Mouse (Mus musculus): Measurements from ENCODE around the gene Slc16a13. TPM values are rescaled to one million over a fixed set of nuclear protein-coding genes. Genes with fewer than 3 reads are reported as not detected.
"Not testable (repeated sequence)": the region's sequence is repeated elsewhere in the genome, so short reads cannot be mapped to it uniquely, and the experiment has no call there.

Slc16a13 gene
- polyA plus RNA-seq, 1 experiment from 2014 or later = 16.1 TPM

GRCm38 (mm10) chr11:70171847-70172246 lies 49.0 kb downstream of the Slc16a13 start:
- Histone ChIP-seq H3K9me3 (0 out of 2 replicates have a peak, but pooled peaks cover 4% of the 10 kb centered on the region), H3K4me3 (no peak overlapping the region), H3K4me1 (peaks cover 5% of the 10 kb centered on the region), H3K27ac (no peak overlapping the region), H3K36me3 (replicated peaks) (no peaks in the 10 kb centered on the region), H3K27me3 (ENCODE audit: poor library complexity, severe bottlenecking) (no peaks in the 10 kb centered on the region)
- DNase-seq (ENCODE audit: extremely low spot score, low spot score) = no peak
- 58% methylated on average over 3 of the region's 3 CpGs for WGBS

GRCm38 (mm10) chr11:70171181-70171580 lies 49.7 kb downstream of the Slc16a13 start:
- H3K4me3 ChIP-seq = no peak overlapping the region
- no peak for DNase-seq (ENCODE audit: extremely low spot score, low spot score)
- H3K36me3 ChIP-seq (replicated peaks) = no peaks in the 10 kb centered on the region
- 0 out of 2 replicates have a peak, but pooled peaks cover 4% of the 10 kb centered on the region for H3K9me3 ChIP-seq
- WGBS = 83% methylated on average over 7 of the region's 7 CpGs
- peaks cover 5% of the 10 kb centered on the region for H3K4me1 ChIP-seq
- H3K27me3 ChIP-seq (ENCODE audit: poor library complexity, severe bottlenecking) = no peaks in the 10 kb centered on the region
- no peak overlapping the region for H3K27ac ChIP-seq

- H3K4me3 ChIP-seq = no peak overlapping the region
- no peaks in the 10 kb centered on the region for H3K27me3 ChIP-seq (ENCODE audit: poor library complexity, severe bottlenecking)
- no peak for DNase-seq (ENCODE audit: extremely low spot score, low spot score)
- 84% methylated on average over 7 of the region's 7 CpGs for WGBS
- H3K4me1 ChIP-seq = peaks cover 5% of the 10 kb centered on the region
- H3K9me3 ChIP-seq = no peaks in the 10 kb centered on the region
- H3K36me3 ChIP-seq (replicated peaks) = no peaks in the 10 kb centered on the region
- no peak overlapping the region for H3K27ac ChIP-seq
These were observed 50.6 kb downstream of the Slc16a13 start for GRCm38 (mm10) chr11:70170291-70170690.

- not testable (repeated sequence) for H3K36me3 ChIP-seq (replicated peaks); H3K27me3 ChIP-seq (ENCODE audit: poor library complexity, severe bottlenecking); H3K9me3 ChIP-seq; DNase-seq (ENCODE audit: extremely low spot score, low spot score); H3K4me1 ChIP-seq; H3K27ac ChIP-seq; H3K4me3 ChIP-seq
- WGBS = 95% methylated on average over 7 of the region's 7 CpGs
These were observed 51.4 kb downstream of the Slc16a13 start for GRCm38 (mm10) chr11:70169471-70169870.

GRCm38 (mm10) chr11:70168136-70168535 lies 52.7 kb downstream of the Slc16a13 start:
- H3K4me3 ChIP-seq = no peak overlapping the region
- WGBS = 72% methylated on average over 7 of the region's 7 CpGs
- no peak for DNase-seq (ENCODE audit: extremely low spot score, low spot score)
- H3K9me3 ChIP-seq = no peaks in the 10 kb centered on the region
- peaks cover 5% of the 10 kb centered on the region for H3K4me1 ChIP-seq
- no peaks in the 10 kb centered on the region for H3K36me3 ChIP-seq (replicated peaks)
- no peak overlapping the region for H3K27ac ChIP-seq
- no peaks in the 10 kb centered on the region for H3K27me3 ChIP-seq (ENCODE audit: poor library complexity, severe bottlenecking)

MicroRNAs within 50 kb of the gene (microRNA counts, 519-probe panel; counts per million panel counts)
- microRNA mmu-miR-195 (341 counts per million, percentile 65 among the panel's probes with 10 or more counts), microRNA mmu-miR-497 (341 counts per million, percentile 65 among the panel's probes with 10 or more counts)

Small RNAs within 50 kb of the gene (microRNA-seq; reads per million reads assigned to microRNA genes)
- gene Mir195a (307 reads per million, percentile 60 among the genes with 10 or more reads in this experiment), gene Mir497 (not detected), gene Mir497b (not detected)

Other genes with a start within 250 kb of the Slc16a13 start
- 21.5 and 23.4 TPM in 2 replicates for gene Ctdnep1, start 239.9 kb downstream of the Slc16a13 start, polyA plus RNA-seq (2016; fragmentation: Nextera tagmentation; extraction: Ambion mirVana)
- gene Elp5, start 238.5 kb downstream of the Slc16a13 start, polyA plus RNA-seq (2016; fragmentation: Nextera tagmentation; extraction: Ambion mirVana) = 159 TPM in 2 replicates
- gene Gabarap, start 229.9 kb downstream of the Slc16a13 start, polyA plus RNA-seq (2016; fragmentation: Nextera tagmentation; extraction: Ambion mirVana) = 318 and 331 TPM in 2 replicates
- 94.5 and 96.2 TPM in 2 replicates for gene Phf23, start 225.3 kb downstream of the Slc16a13 start, polyA plus RNA-seq (2016; fragmentation: Nextera tagmentation; extraction: Ambion mirVana)
- gene Dvl2, start 220.5 kb downstream of the Slc16a13 start, polyA plus RNA-seq (2016; fragmentation: Nextera tagmentation; extraction: Ambion mirVana) = 44.3 and 51.6 TPM in 2 replicates
- gene Acadvl, start 205.7 kb downstream of the Slc16a13 start, polyA plus RNA-seq (2016; fragmentation: Nextera tagmentation; extraction: Ambion mirVana) = 41.0 and 44.1 TPM in 2 replicates
- 13.8 and 15.5 TPM in 2 replicates for gene Dlg4, start 204.1 kb downstream of the Slc16a13 start, polyA plus RNA-seq (2016; fragmentation: Nextera tagmentation; extraction: Ambion mirVana)
- gene Asgr1, start 167.0 kb downstream of the Slc16a13 start, polyA plus RNA-seq (2016; fragmentation: Nextera tagmentation; extraction: Ambion mirVana) = 0.71 and 1.2 TPM in 2 replicates
- not detected in 2 replicates for gene Asgr2, start 128.4 kb downstream of the Slc16a13 start, polyA plus RNA-seq (2016; fragmentation: Nextera tagmentation; extraction: Ambion mirVana)
- not detected in 2 replicates for gene Mgl2, start 90.7 kb downstream of the Slc16a13 start, polyA plus RNA-seq (2016; fragmentation: Nextera tagmentation; extraction: Ambion mirVana)
- gene Clec10a, start 64.9 kb downstream of the Slc16a13 start, polyA plus RNA-seq (2016; fragmentation: Nextera tagmentation; extraction: Ambion mirVana) = not detected in 2 replicates
- 0.79 and 1.2 TPM in 2 replicates for gene Slc16a11, start 8.3 kb downstream of the Slc16a13 start, polyA plus RNA-seq (2016; fragmentation: Nextera tagmentation; extraction: Ambion mirVana)
- 4.5 and 4.7 TPM in 2 replicates for gene Bcl6b, start 8.7 kb upstream of the Slc16a13 start, polyA plus RNA-seq (2016; fragmentation: Nextera tagmentation; extraction: Ambion mirVana)
- 227 TPM in 2 replicates for gene 0610010K14Rik, start 16.9 kb upstream of the Slc16a13 start, polyA plus RNA-seq (2016; fragmentation: Nextera tagmentation; extraction: Ambion mirVana)
- 7.9 and 10.1 TPM in 2 replicates for gene Gm21988, start 18.8 kb upstream of the Slc16a13 start, polyA plus RNA-seq (2016; fragmentation: Nextera tagmentation; extraction: Ambion mirVana)
- 83.9 and 92.7 TPM in 2 replicates for gene Rnasek, start 18.8 kb upstream of the Slc16a13 start, polyA plus RNA-seq (2016; fragmentation: Nextera tagmentation; extraction: Ambion mirVana)
- gene Alox12, start 34.3 kb upstream of the Slc16a13 start, polyA plus RNA-seq (2016; fragmentation: Nextera tagmentation; extraction: Ambion mirVana) = 2.5 and 2.7 TPM in 2 replicates
- gene Alox12e, start 101.6 kb upstream of the Slc16a13 start, polyA plus RNA-seq (2016; fragmentation: Nextera tagmentation; extraction: Ambion mirVana) = not detected in 2 replicates
- gene Alox15, start 131.0 kb upstream of the Slc16a13 start, polyA plus RNA-seq (2016; fragmentation: Nextera tagmentation; extraction: Ambion mirVana) = 0.10 and 0.29 TPM in 2 replicates
- gene Pelp1, start 189.0 kb upstream of the Slc16a13 start, polyA plus RNA-seq (2016; fragmentation: Nextera tagmentation; extraction: Ambion mirVana) = 56.2 and 58.8 TPM in 2 replicates
- 31.4 and 32.9 TPM in 2 replicates for gene Arrb2, start 211.6 kb upstream of the Slc16a13 start, polyA plus RNA-seq (2016; fragmentation: Nextera tagmentation; extraction: Ambion mirVana)
- gene Med11, start 230.9 kb upstream of the Slc16a13 start, polyA plus RNA-seq (2016; fragmentation: Nextera tagmentation; extraction: Ambion mirVana) = 43.5 and 44.5 TPM in 2 replicates
- gene Zmynd15, start 238.4 kb upstream of the Slc16a13 start, polyA plus RNA-seq (2016; fragmentation: Nextera tagmentation; extraction: Ambion mirVana) = 0.14 and 0.38 TPM in 2 replicates
- 0.40 and 0.47 TPM in 2 replicates for gene Cxcl16, start 238.9 kb upstream of the Slc16a13 start, polyA plus RNA-seq (2016; fragmentation: Nextera tagmentation; extraction: Ambion mirVana)

Measured in forebrain, embryonic 10.5 days (tissue).